Mouse (Mus musculus): ENCODE measurements around the gene Zfp874b. TPM values are rescaled to one million over a fixed set of nuclear protein-coding genes. Genes with fewer than 3 reads are reported as not detected.

The Zfp874b gene
- polyA plus RNA-seq (2014; fragmentation: Nextera tagmentation; extraction: Ambion mirVana) = 2.6 and 2.8 TPM in 2 replicates

DNA sequence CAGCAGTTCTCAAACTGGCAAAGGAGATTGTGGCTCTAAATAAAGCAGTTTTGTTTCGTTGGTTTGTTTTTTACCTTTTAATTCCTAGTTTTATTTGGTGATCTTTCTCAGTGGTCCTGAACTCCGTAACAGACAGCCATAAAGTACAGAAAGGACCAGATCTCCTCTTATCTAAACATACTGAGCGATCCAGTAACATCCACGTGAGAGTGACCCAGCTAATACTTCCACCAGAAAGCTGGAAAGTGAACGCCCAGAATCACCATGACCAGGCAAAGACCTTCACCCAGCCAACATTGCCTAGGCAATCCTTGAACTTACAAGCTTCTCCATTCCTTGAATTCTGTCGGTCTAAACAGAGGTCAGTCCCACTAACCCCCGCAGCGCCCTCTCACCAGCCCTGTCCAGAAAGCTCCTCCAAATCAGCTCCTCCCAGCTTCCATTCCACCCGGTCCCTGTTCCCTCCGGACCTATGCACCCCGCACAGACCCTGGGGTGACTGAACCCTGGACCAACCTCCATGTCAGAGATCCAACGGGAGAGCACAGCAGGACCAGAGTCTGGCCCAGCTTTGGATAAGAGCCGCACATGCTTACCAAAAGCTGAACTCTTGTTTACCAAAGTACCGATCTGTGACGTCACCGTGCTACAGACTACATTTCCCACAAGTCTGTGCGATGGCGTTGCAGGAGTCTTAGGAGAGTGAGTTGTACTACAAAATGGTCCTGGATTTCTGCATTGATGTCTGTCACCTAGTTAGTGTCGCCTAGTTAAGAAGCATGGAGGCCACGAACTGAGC lies at the start of gene Zfp874b:
Gene Zfp874b, minus strand, starts transcription at position 634 of the 799 bp plus-strand sequence.
- H3K4me2 ChIP-seq = peak within 1 kb of the TSS; percentile 79
- no peaks in the 10 kb centered on the region for H3K9me3 ChIP-seq (ENCODE audit: control insufficient read depth, low read length)
- 0 out of 2 replicates have a peak, but pooled peaks cover 3% of the 10 kb centered on the region for H3K4me1 ChIP-seq (replicated peaks; ENCODE audit: control insufficient read depth, insufficient read depth, low read length)
- WGBS = 2% methylated on average over 20 of the region's 20 CpGs
- ATAC-seq (replicated peaks; ENCODE audit: low FRiP score) = peak; percentile 92
- H3K9ac ChIP-seq (ENCODE audit: low read depth, low read length) = peak within 1 kb of the TSS; percentile 70
- peak within 1 kb of the TSS; percentile 58; the same call in 1 of the 2 replicates for H3K27ac ChIP-seq (ENCODE audit: low read depth, low read length)
- H3K4me3 ChIP-seq (ENCODE audit: low read depth, low read length) = peak within 1 kb of the TSS; percentile 71
- no peaks in the 10 kb centered on the region for H3K36me3 ChIP-seq (ENCODE audit: control insufficient read depth, insufficient read depth, low read length)
- peak; percentile 82 for DNase-seq (ENCODE audit: low spot score)
- no peaks in the 10 kb centered on the region for H3K27me3 ChIP-seq (replicated peaks; ENCODE audit: control insufficient read depth, insufficient read depth, low read length)

DNA sequence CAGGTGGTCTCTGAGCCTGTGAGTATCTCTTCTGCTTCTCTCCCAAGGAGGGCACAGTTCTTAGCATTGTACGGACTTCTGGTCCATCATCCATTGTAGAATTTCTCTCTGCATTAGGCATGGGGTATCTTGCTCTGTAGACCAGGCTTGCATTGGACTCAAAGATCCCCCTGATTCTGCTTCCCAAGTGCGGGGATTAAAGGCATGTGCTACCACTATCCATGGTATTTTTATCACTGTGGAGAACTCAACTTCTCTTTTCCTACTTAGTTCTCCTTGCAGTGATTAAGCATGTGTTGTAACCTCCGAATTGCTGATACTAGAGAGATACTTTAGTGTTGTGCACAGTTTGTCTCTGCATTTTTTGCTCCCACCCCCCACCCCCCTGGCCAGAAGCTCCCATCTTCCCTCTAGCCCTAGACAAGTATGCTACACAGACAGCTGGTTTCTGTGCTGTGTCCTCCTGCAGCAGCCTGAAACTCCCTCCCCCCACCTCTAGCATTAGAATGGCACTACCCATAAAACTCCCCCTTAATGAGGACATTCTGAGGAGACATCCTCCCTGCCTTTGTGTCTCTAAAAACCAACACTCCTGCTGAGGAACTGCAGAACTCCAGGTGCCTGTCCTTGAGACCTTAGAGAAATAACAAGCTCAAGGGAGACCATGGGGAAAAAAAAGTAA lies 43.1 kb upstream of the Zfp874b start:
- Histone ChIP-seq H3K4me2 (no peak overlapping the region), H3K9me3 (ENCODE audit: control insufficient read depth, low read length) (no peaks in the 10 kb centered on the region), H3K27ac (ENCODE audit: low read depth, low read length) (no peak overlapping the region), H3K9ac (ENCODE audit: low read depth, low read length) (no peak overlapping the region), H3K27me3 (replicated peaks; ENCODE audit: control insufficient read depth, insufficient read depth, low read length) (no peaks in the 10 kb centered on the region), H3K36me3 (ENCODE audit: control insufficient read depth, insufficient read depth, low read length) (no peaks in the 10 kb centered on the region), H3K4me3 (ENCODE audit: low read depth, low read length) (no peak overlapping the region), H3K4me1 (replicated peaks; ENCODE audit: control insufficient read depth, insufficient read depth, low read length) (peaks cover 7% of the 10 kb centered on the region; the same call in 1 of the 2 replicates)
- WGBS = 78% methylated on average over 3 of the region's 3 CpGs
- DNase-seq (ENCODE audit: low spot score) = no peak
- ATAC-seq (replicated peaks; ENCODE audit: low FRiP score) = no peak

DNA sequence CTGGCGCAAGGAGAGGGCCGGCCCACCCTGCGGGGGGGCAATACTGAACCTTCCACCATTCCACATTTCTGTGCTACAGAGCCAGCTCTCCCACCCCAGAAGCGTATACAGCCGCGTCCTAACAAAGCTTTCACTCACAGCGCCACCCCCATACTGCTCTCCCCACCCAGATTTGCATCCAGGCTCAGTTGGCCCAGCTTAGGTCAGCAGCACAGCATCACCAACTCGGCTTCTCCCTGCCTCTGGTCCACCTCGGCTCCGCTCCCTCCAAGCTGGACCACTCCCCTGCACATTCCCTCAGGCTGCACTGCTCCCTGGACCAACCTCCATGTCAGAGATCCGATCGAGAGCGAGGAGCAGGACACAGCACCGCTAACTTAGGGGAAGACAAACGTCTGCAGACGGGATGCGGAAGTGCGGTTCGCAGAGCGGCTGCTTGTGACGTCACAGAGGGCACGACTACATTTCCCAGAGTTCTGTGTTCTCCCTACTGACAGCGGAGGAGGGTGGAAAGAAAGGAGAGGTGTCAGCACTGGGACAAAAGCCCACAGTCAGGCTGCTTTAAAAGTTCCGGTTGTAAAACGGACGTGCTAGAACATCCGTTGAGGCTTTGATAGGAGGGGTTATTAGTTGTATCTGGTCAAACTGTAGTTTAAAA lies 41.8 kb upstream of the Zfp874b start, which contains the start of the genes Gm26965 and Zfp87:
Gene Gm26965, minus strand, starts transcription at position 399 of the 658 bp plus-strand sequence.
Gene Zfp87, minus strand, starts transcription at position 425 of the 658 bp plus-strand sequence.
- H3K9ac ChIP-seq (ENCODE audit: low read depth, low read length) = peak within 1 kb of the TSS; percentile 81
- H3K4me3 ChIP-seq (ENCODE audit: low read depth, low read length) = peak within 1 kb of the TSS; percentile 88
- under 1% methylated on average over 27 of the region's 27 CpGs for WGBS
- peaks cover 7% of the 10 kb centered on the region; the same call in 1 of the 2 replicates for H3K4me1 ChIP-seq (replicated peaks; ENCODE audit: control insufficient read depth, insufficient read depth, low read length)
- peak; percentile 99 for ATAC-seq (replicated peaks; ENCODE audit: low FRiP score)
- peak; percentile 90 for DNase-seq (ENCODE audit: low spot score)
- peaks cover 3% of the 10 kb centered on the region; the same call in 1 of the 2 replicates for H3K36me3 ChIP-seq (ENCODE audit: control insufficient read depth, insufficient read depth, low read length)
- peak within 1 kb of the TSS; percentile 30; the same call in 1 of the 2 replicates for H3K27ac ChIP-seq (ENCODE audit: low read depth, low read length)
- no peaks in the 10 kb centered on the region for H3K27me3 ChIP-seq (replicated peaks; ENCODE audit: control insufficient read depth, insufficient read depth, low read length)
- peak within 1 kb of the TSS; percentile 82 for H3K4me2 ChIP-seq
- no peaks in the 10 kb centered on the region for H3K9me3 ChIP-seq (ENCODE audit: control insufficient read depth, low read length)

DNA sequence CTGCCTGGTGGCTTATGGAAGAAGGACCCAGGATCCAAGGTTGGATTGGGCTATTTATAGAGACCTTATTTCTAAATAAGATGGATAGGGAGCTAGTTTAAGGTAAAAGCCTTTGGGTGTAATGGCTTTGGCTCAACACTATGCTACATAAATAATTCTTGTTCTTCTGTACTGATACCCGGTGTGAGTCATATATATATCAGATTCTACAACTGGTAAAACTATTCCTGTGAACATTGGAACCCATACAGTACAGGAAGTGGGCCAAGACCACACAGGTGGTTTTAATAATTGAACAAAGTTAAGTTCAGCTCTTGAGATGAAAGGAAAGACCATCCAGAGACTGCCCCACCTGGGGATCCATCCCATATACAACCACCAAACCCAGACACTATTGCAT lies 16.9 kb upstream of the Zfp874b start:
- DNase-seq (ENCODE audit: low spot score) = no peak
- 76% methylated on average over 1 of the region's 1 CpGs for WGBS
- Histone ChIP-seq H3K4me2 (no peak overlapping the region), H3K9ac (ENCODE audit: low read depth, low read length) (no peak overlapping the region), H3K4me3 (ENCODE audit: low read depth, low read length) (no peak overlapping the region), H3K9me3 (ENCODE audit: control insufficient read depth, low read length) (no peaks in the 10 kb centered on the region), H3K36me3 (ENCODE audit: control insufficient read depth, insufficient read depth, low read length) (no peaks in the 10 kb centered on the region; the same call in 1 of the 2 replicates), H3K27me3 (replicated peaks; ENCODE audit: control insufficient read depth, insufficient read depth, low read length) (no peaks in the 10 kb centered on the region), H3K27ac (ENCODE audit: low read depth, low read length) (no peak overlapping the region), H3K4me1 (replicated peaks; ENCODE audit: control insufficient read depth, insufficient read depth, low read length) (peaks cover 8% of the 10 kb centered on the region; the same call in 1 of the 2 replicates)
- ATAC-seq (replicated peaks; ENCODE audit: low FRiP score) = no peak

DNA sequence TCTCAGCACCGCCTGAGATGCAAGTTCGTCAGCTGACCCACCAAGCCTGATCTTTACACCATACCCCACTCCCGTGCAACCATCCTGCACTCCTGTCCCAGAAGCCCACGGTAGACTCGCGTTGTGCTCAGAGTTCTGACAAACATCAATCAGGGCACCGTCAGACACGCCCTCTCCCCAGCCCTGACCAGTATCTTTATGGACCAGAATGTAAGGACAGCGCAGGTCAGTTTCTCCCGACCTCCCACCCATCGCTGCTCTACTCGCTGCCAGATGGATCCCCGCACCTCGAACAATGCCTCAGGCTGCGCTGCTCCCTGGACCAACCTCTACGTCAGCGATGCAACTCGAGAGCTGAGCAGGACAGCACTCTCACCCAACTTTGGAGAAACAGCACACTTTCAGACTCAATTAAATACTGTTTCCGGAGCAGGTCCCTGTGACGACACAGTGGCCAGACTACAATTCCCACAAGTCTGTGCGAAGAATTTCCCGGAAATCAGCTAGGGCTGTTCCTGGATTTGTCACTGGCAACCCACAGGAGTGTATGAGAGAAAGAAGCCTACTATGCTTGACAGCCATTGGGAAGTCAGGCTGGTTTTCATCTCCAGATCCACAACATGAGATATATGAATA lies 16.1 kb upstream of the Zfp874b start, which contains the start of gene Zfp58:
Gene Zfp58, minus strand, starts transcription at position 472 of the 636 bp plus-strand sequence.
- no peaks in the 10 kb centered on the region for H3K27me3 ChIP-seq (replicated peaks; ENCODE audit: control insufficient read depth, insufficient read depth, low read length)
- peak within 1 kb of the TSS; percentile 75 for H3K9ac ChIP-seq (ENCODE audit: low read depth, low read length)
- H3K4me2 ChIP-seq = peak within 1 kb of the TSS; percentile 71
- H3K27ac ChIP-seq (ENCODE audit: low read depth, low read length) = 0 out of 2 replicates have a peak within 1 kb of the TSS, but pooled peaks have one; percentile 11
- peaks cover 1% of the 10 kb centered on the region for H3K36me3 ChIP-seq (ENCODE audit: control insufficient read depth, insufficient read depth, low read length)
- WGBS = under 1% methylated on average over 22 of the region's 22 CpGs
- DNase-seq (ENCODE audit: low spot score) (peak; percentile 79), ATAC-seq (replicated peaks; ENCODE audit: low FRiP score) (peak; percentile 92)
- peaks cover under 1% of the 10 kb centered on the region; the same call in 1 of the 2 replicates for H3K9me3 ChIP-seq (ENCODE audit: control insufficient read depth, low read length)
- H3K4me1 ChIP-seq (replicated peaks; ENCODE audit: control insufficient read depth, insufficient read depth, low read length) = peaks cover 8% of the 10 kb centered on the region; the same call in 1 of the 2 replicates
- H3K4me3 ChIP-seq (ENCODE audit: low read depth, low read length) = peak within 1 kb of the TSS; percentile 70

DNA sequence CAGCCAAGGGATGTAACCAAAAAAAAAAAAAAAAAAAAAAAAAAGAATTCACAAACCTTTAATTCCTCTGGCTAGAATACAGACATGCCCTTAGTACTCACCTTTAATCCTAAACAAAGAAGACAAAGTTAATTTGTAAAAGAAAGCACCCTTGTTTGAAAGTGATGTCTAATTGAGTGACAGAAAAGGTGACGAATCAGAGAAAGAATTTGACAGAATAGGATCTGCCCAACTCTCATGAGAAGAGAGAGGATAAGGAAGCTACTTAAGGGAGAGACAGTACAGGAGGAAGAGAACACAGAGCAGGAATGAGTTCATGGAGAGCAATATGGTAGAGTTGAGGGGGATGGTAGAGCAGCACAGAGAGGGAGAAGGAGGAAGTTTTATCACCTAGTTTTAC lies 11.6 kb upstream of the Zfp874b start:
- H3K9me3 ChIP-seq (ENCODE audit: control insufficient read depth, low read length) = peaks cover 13% of the 10 kb centered on the region
- H3K36me3 ChIP-seq (ENCODE audit: control insufficient read depth, insufficient read depth, low read length) = peaks cover 32% of the 10 kb centered on the region
- no peaks in the 10 kb centered on the region for H3K27me3 ChIP-seq (replicated peaks; ENCODE audit: control insufficient read depth, insufficient read depth, low read length)
- no peak overlapping the region for H3K4me3 ChIP-seq (ENCODE audit: low read depth, low read length)
- H3K4me2 ChIP-seq = no peak overlapping the region
- H3K9ac ChIP-seq (ENCODE audit: low read depth, low read length) = no peak overlapping the region
- no peak for ATAC-seq (replicated peaks; ENCODE audit: low FRiP score)
- no peak overlapping the region for H3K27ac ChIP-seq (ENCODE audit: low read depth, low read length)
- H3K4me1 ChIP-seq (replicated peaks; ENCODE audit: control insufficient read depth, insufficient read depth, low read length) = peaks cover 8% of the 10 kb centered on the region; the same call in 1 of the 2 replicates
- 80% methylated on average over 1 of the region's 1 CpGs for WGBS
- no peak for DNase-seq (ENCODE audit: low spot score)

DNA sequence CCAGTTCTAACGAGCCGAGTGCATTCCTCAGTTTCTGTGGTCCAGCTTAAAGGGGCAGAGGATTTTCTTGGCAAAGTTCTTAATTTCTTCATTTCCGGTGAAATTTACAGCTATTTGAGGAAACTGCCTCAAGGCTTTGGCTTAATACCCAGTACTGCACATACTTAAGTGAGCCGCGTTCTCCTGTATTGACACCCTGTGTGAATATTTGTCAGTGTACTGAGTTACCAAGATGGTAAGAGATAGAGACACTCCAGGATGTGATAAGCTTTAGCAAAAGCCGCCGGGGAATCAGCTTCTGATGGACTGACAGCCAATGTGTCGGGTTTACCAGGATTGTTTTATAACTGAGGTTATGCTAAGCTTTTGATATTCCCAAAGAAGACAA lies 360 bp upstream of the Zfp874b start:
- peak overlapping the region; percentile 79 for H3K4me2 ChIP-seq
- H3K4me1 ChIP-seq (replicated peaks; ENCODE audit: control insufficient read depth, insufficient read depth, low read length) = 0 out of 2 replicates have a peak, but pooled peaks cover 3% of the 10 kb centered on the region
- H3K9ac ChIP-seq (ENCODE audit: low read depth, low read length) = peak overlapping the region; percentile 70
- peak overlapping the region; percentile 13; the same call in 1 of the 2 replicates for H3K27ac ChIP-seq (ENCODE audit: low read depth, low read length)
- 26% methylated on average over 8 of the region's 8 CpGs for WGBS
- no peaks in the 10 kb centered on the region for H3K36me3 ChIP-seq (ENCODE audit: control insufficient read depth, insufficient read depth, low read length)
- ATAC-seq (replicated peaks; ENCODE audit: low FRiP score) (peak; percentile 46), DNase-seq (ENCODE audit: low spot score) (no peak)
- H3K4me3 ChIP-seq (ENCODE audit: low read depth, low read length) = peak overlapping the region; percentile 71
- no peaks in the 10 kb centered on the region for H3K27me3 ChIP-seq (replicated peaks; ENCODE audit: control insufficient read depth, insufficient read depth, low read length)
- H3K9me3 ChIP-seq (ENCODE audit: control insufficient read depth, low read length) = no peaks in the 10 kb centered on the region
